Mouse (Mus musculus) stomach, postnatal 0 days (tissue): ENCODE measurements around the gene Golph3. TPM values are rescaled to one million over a fixed set of nuclear protein-coding genes. Genes with fewer than 3 reads are reported as not detected.
A peak's percentile ranks its signal among the peaks of the same experiment; 100 is the strongest.

Experiments used
- ATAC-seq: fragments of 200-750 bp; cut with Nextera tagmentation; 2 replicates; pipeline ENCODE4 v1.8.0; 2017; ENCODE audit not compliant: low FRiP score, low TSS enrichment
- DNase-seq: peaks from one replicate; pipeline ENCODE4 v3.0.0-alpha.2; 2016; ENCODE audit warnings: low spot score
- H3K27ac ChIP-seq: fragments of 300-500 bp; sonication (generic); replicated peaks from 2 replicates; pipeline ENCODE4 v1.5.1; 2014; ENCODE audit warnings: mild to moderate bottlenecking, control low read depth
- H3K27me3 ChIP-seq: fragments of 300-500 bp; sonication (generic); 2 replicates; pipeline ENCODE4 v1.6.1; 2014; ENCODE audit warnings: low read length; ENCODE audit not compliant: control insufficient read depth, insufficient read depth
- H3K36me3 ChIP-seq: fragments of 300-500 bp; sonication (generic); 2 replicates; pipeline ENCODE4 v1.6.1; 2014; ENCODE audit warnings: low read length, mixed read lengths; ENCODE audit not compliant: control insufficient read depth, insufficient read depth
- H3K4me1 ChIP-seq: fragments of 300-500 bp; sonication (generic); replicated peaks from 2 replicates; pipeline ENCODE4 v1.6.1; 2014; ENCODE audit warnings: antibody characterized with exemption; ENCODE audit not compliant: control insufficient read depth, insufficient read depth
- H3K4me2 ChIP-seq: fragments of 300-500 bp; sonication (generic); replicated peaks from 2 replicates; pipeline ENCODE4 v1.6.1; 2014; ENCODE audit warnings: low read depth, mild to moderate bottlenecking, control low read depth, moderate library complexity
- H3K4me3 ChIP-seq: fragments of 300-500 bp; sonication (generic); 2 replicates; pipeline ENCODE4 v1.5.1; 2014; ENCODE audit warnings: low read depth, low read length, control low read depth
- H3K9ac ChIP-seq: fragments of 300-500 bp; sonication (generic); 2 replicates; pipeline ENCODE4 v1.6.1; 2014; ENCODE audit warnings: mild to moderate bottlenecking, low read length, control low read depth, mixed read lengths
- H3K9me3 ChIP-seq: fragments of 300-500 bp; sonication (generic); 2 replicates; pipeline ENCODE4 v1.6.1; 2016; ENCODE audit warnings: low read length; ENCODE audit not compliant: control insufficient read depth
- CTCF ChIP-seq: IDR thresholded peaks from 2 replicates; pipeline ENCODE4 v1.5.1; 2016; ENCODE audit warnings: antibody characterized with exemption, low read depth, mild to moderate bottlenecking, moderate library complexity
- EP300 ChIP-seq: optimal IDR thresholded peaks from 2 replicates; pipeline ENCODE3; 2016; ENCODE audit warnings: antibody characterized with exemption
- WGBS: fragments of 180-500 bp; shearing (Covaris S2); extraction: QIAGEN DNeasy Blood & Tissue Kit; methylation state at CpG from one replicate; pipeline ENCODE4 v1.1.7; 2014; 5-methylcytosine and 5-hydroxymethylcytosine counted together
- polyA plus RNA-seq: library from polyadenylated mRNA; unstranded; fragments of >200 nt; fragmentation: Nextera tagmentation; extraction: Ambion mirVana; gene quantifications from 2 replicates; pipeline ENCODE4 v1.2.1, GENCODE M21; 2015

Golph3 gene
- polyA plus RNA-seq, 1 experiment from 2014 or later: 70.7 TPM

DNA sequence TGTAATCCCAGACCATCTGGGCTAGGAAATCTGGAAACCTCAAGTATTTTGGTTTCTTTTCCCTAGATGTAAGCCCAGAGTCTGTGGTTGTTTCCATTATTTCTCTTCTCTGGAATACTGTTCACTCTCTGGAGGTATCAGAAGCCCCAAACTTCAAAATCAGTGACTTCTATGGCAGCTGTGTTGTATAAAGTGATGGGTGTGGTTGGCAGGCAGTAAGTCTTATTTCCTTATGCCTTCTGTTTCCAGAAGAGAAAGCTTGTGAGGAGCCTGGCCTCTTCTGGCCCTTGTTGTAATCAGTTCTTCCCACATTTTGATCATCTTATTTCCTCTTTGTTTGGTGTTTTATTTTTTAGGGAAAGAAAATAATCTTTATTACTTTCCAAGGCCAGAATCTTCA is 9.6 kb downstream of the Golph3 start:
- Histone ChIP-seq H3K27me3 (no peaks in the 10 kb centered on the region), H3K4me2 (no peak overlapping the region), H3K27ac (no peak overlapping the region), H3K9me3 (no peaks in the 10 kb centered on the region), H3K4me1 (no peaks in the 10 kb centered on the region), H3K9ac (no peak overlapping the region), H3K36me3 (no peaks in the 10 kb centered on the region), H3K4me3 (no peak overlapping the region)
- DNase-seq: no peak
- TF ChIP-seq CTCF (no peak), EP300 (no peak)
- peak; percentile 45; the same call in 1 of the 2 replicates for ATAC-seq

- 0 out of 2 replicates have a peak overlapping the region, but pooled peaks have one; percentile 35 for H3K27ac ChIP-seq
- TF ChIP-seq EP300 (no peak), CTCF (no peak)
- WGBS: 26% methylated on average over 1 of the region's 1 CpGs
- ATAC-seq (no peak), DNase-seq (no peak)
- H3K36me3 ChIP-seq: no peaks in the 10 kb centered on the region
- no peak overlapping the region for H3K9ac ChIP-seq
- no peak overlapping the region for H3K4me3 ChIP-seq
- no peaks in the 10 kb centered on the region for H3K27me3 ChIP-seq
- H3K4me2 ChIP-seq: no peak overlapping the region
- no peaks in the 10 kb centered on the region for H3K4me1 ChIP-seq
- H3K9me3 ChIP-seq: no peaks in the 10 kb centered on the region
Measured at GRCm38 (mm10) chr15:12331300-12331699, 10.1 kb downstream of the Golph3 start.

DNA sequence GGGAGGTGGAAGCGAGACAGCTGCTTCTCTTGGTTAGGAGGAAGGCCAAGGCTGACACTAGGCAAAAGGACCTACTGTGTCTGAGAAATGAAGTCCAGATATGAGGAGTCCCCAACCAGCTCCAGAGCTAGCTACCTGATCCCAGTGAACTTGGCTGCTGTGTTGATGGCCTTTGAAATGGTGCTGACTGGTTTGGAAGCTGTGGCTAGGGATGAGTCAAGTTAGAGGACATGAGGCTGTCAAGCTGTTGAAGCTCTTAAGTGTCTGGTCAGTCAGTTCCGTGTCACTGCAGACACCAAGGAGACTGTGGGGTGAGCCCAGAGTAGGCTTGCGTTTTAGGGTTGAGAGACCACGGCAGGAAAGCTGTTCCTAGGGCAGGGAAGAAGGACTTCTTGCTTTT is 13.1 kb downstream of the Golph3 start:
- 83% methylated on average over 4 of the region's 4 CpGs for WGBS
- DNase-seq: no peak
- TF ChIP-seq CTCF (no peak), EP300 (no peak)
- ATAC-seq: no peak
- Histone ChIP-seq H3K9ac (no peak overlapping the region), H3K4me2 (no peak overlapping the region), H3K4me3 (no peak overlapping the region), H3K4me1 (no peaks in the 10 kb centered on the region), H3K27ac (no peak overlapping the region), H3K27me3 (no peaks in the 10 kb centered on the region), H3K36me3 (no peaks in the 10 kb centered on the region), H3K9me3 (no peaks in the 10 kb centered on the region)

- Histone ChIP-seq H3K4me3 (no peak overlapping the region), H3K36me3 (no peaks in the 10 kb centered on the region), H3K27me3 (no peaks in the 10 kb centered on the region), H3K27ac (no peak overlapping the region), H3K4me1 (no peaks in the 10 kb centered on the region; the same call in 1 of the 2 replicates), H3K9me3 (no peaks in the 10 kb centered on the region), H3K4me2 (no peak overlapping the region), H3K9ac (no peak overlapping the region)
- DNase-seq: no peak
- ATAC-seq: no peak
- 77% methylated on average over 4 of the region's 4 CpGs for WGBS
- no peak for TF ChIP-seq CTCF
- TF ChIP-seq EP300: no peak
Measured at GRCm38 (mm10) chr15:12337030-12337778, 16.0 kb downstream of the Golph3 start.

DNA sequence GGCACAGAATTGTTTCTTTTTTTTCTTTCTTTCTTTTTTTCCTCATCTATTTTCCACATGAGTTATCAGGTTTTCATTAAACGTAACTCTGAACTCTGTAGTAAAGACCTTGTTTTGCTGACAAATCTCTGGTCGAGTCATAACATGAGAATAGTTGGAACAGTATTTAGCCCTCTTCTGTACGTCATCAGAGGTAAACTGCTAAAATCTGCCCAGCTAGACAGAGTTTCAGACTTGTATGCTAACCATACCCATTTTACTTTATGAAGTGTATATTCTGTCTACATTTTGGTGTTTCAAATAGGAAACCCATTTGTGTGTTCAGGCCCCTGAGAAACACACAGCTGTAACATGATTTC is 16.5 kb downstream of the Golph3 start:
- TF ChIP-seq CTCF (no peak), EP300 (no peak)
- no peak for DNase-seq
- H3K27me3 ChIP-seq: no peaks in the 10 kb centered on the region
- H3K4me1 ChIP-seq: no peaks in the 10 kb centered on the region; the same call in 1 of the 2 replicates
- H3K36me3 ChIP-seq: no peaks in the 10 kb centered on the region
- no peak overlapping the region for H3K9ac ChIP-seq
- no peak overlapping the region for H3K27ac ChIP-seq
- no peak for ATAC-seq
- 45% methylated on average over 3 of the region's 3 CpGs for WGBS
- no peak overlapping the region for H3K4me3 ChIP-seq
- no peak overlapping the region for H3K4me2 ChIP-seq
- no peaks in the 10 kb centered on the region for H3K9me3 ChIP-seq

DNA sequence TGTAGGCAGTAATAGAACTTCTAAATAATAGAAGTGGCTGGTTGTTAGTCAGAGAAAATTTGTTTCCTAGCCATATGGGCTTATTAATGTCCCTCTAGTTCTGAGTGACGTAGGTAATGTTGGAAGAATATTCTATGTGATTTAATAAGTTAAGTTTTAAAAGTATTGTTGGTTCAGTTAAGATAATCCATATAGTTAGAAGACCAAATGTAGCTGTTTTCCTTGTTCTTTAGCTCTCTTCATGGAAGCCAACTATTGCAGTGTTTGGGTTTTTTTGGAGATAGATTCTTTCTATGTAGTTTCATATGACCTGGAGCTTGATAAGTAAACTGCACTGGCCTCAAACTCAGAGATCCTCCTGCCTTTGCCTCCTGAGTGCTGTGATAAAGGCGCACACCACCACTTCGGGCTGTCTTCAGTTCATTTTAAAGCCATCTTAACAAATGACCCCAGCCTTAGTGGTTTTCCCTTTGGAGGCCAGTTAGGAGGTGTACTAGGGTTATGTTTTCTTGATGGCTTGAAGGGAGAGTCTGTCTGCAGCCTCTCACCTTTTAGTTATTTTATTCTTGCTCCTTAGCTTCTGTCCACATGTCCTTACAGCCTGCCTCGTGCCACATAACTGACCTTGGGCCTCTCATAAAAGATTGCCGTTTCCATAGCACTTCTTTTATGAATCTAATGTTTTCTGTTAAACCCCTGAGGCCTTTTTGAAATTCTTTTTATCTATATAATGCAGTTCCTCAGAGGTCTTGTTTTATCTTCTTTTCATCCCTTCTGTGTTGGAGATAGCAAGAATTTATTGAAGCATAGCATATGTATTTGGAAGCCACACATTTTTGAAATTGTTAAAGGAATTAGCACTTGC is 19.5 kb downstream of the Golph3 start:
- Histone ChIP-seq H3K4me2 (no peak overlapping the region), H3K4me3 (no peak overlapping the region), H3K27ac (no peak overlapping the region), H3K9me3 (no peaks in the 10 kb centered on the region), H3K36me3 (peaks cover 3% of the 10 kb centered on the region; the same call in 1 of the 2 replicates), H3K9ac (no peak overlapping the region), H3K4me1 (no peaks in the 10 kb centered on the region; the same call in 1 of the 2 replicates), H3K27me3 (no peaks in the 10 kb centered on the region)
- no peak for TF ChIP-seq EP300
- TF ChIP-seq CTCF: no peak
- ATAC-seq (no peak), DNase-seq (no peak)
- WGBS: 72% methylated on average over 5 of the region's 5 CpGs
